In genomic region chr11:45929541-45929940, GRCm38 (mm10) we compare ENCODE assay signal across 16 mouse cellular contexts. TPM values are rescaled to one million over a fixed set of nuclear protein-coding genes. Genes with fewer than 3 reads are reported as not detected.
"Had no signal": no experiment of that assay in that cellular context is flagged by ENCODE, and none has a peak within 500 bp of the region (broad histone marks: within the 10 kb centered on the region; RNA-seq: fewer than 3 reads in every experiment).

No protein-coding gene starts in this region.

- DNase-seq: lung, adult 18-20 months; lung, embryonic 14.5 days; lung, postnatal 10 days; lung, postnatal 4 days; midbrain, embryonic 14.5 days; retina, postnatal 1 day; right cerebral cortex, adult 18-20 months; right cerebral cortex, postnatal 25 days; right cerebral cortex, postnatal 4 days; spleen, adult 18-20 months; thymus, adult 18-20 months; thymus, postnatal 14 days; thymus, postnatal 36 days had no signal

RNA-seq across cellular contexts. Expression of gene Sox30, which starts 50.6 kb away (rescaled TPM):
- total RNA-seq: megakaryocyte, adult 5-6 weeks; megakaryocyte-erythroid progenitor cell, adult 5-6 weeks had no signal
- polyA plus RNA-seq: myocyte had no signal
